Mouse (Mus musculus) 416B (cell line): ENCODE measurements around the gene Pcsk5.

Experiments
- DNase-seq: peaks from one replicate; pipeline ENCODE4 v3.0.0; 2011; ENCODE audit warnings: low read depth

Gene Pcsk5

DNA sequence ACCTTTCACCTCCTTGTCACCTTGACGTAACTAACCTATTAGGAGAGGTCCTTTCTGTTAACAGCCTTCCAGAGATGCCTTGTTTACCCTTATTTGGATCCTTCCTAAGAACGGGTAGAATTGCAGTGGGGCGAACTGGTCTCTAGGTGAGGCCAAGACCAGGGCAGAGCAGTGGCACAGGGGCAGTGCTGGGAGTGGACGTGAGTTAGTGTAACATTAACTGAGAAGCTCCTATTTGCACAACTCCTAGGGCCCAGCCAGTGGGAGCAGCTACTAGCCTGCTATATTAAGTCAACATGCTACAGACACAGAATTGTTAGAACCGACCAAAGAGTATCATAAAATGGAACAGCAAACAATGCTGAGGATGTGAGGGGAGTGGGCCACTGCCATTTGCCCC, 30.8 kb downstream of the Pcsk5 start:
- DNase-seq = no peak

GRCm38 (mm10) chr19:17800798-17801197, 36.6 kb downstream of the Pcsk5 start:
- DNase-seq = no peak

GRCm38 (mm10) chr19:17799419-17800185, 37.8 kb downstream of the Pcsk5 start:
- DNase-seq = no peak

DNA sequence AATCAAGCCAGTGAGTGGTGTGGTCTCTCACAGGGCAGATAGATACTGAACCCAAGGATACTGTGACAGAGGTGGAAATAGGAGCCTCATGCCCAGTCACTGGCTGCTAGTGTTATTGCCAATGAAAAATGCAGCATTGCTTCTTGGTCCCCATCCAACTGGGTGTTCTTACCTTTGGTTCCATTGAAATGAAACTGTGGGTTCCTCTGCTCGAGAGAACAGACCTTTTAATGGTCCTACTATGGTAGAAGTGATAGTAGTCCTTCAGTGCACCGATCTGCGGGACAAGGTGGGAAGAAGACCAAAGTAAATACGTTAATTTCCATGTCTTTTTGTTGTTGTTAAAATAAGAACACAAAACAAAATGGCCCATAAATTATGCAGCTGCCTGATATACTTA, 44.0 kb downstream of the Pcsk5 start:
- DNase-seq = no peak

- DNase-seq = no peak
Observed at GRCm38 (mm10) chr19:17791485-17792052, 45.9 kb downstream of the Pcsk5 start.

- DNase-seq = no peak
Observed at GRCm38 (mm10) chr19:17788617-17789317, 48.7 kb downstream of the Pcsk5 start.

- DNase-seq = no peak
Observed at GRCm38 (mm10) chr19:17786744-17787143, 50.7 kb downstream of the Pcsk5 start.

- DNase-seq = no peak
Observed at GRCm38 (mm10) chr19:17784401-17785192, 52.8 kb downstream of the Pcsk5 start.

DNA sequence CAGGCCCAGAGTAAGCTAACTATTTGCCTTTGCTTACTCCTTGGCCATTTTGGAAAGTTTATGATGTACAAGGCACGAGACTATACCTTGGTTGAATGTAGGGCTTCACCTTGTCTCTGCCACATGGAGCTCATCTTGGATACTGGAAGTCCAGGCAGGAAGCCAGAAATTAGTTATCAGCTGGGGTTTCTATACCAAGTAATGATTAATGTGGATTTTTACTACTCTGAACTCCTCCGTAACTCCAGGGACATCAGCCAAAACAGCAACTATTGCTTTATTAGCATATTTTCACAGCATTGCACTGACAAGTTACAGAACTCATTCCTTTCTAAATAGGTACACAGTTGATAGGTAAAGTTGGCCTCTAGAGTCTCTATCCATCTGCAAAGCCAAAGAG, 54.2 kb downstream of the Pcsk5 start:
- no peak for DNase-seq

DNA sequence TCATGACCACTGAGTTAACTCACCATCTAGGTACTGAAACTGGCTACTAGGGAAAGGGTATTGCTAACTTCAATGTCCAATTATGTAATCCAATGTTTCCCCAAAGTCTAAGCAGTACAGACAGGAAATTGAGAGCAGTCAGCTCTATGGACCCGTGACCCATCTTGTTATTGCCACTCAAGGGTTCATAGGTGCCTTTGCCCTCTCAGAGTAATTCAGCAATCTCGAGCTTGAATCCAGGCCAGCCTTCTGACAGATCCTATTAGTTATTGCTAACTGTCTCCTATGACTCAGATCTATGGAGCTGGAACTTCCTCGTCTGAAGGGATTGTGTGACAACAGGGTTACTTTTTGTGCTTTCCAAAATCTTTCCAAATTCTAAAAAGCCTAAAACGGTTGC, 56.1 kb downstream of the Pcsk5 start:
- no peak for DNase-seq

- DNase-seq = no peak
Observed at GRCm38 (mm10) chr19:17775943-17776342, 61.5 kb downstream of the Pcsk5 start.

- DNase-seq = no peak
Observed at GRCm38 (mm10) chr19:17775097-17775496, 62.3 kb downstream of the Pcsk5 start.

- no peak for DNase-seq
Observed at GRCm38 (mm10) chr19:17774061-17774460, 63.4 kb downstream of the Pcsk5 start.

DNA sequence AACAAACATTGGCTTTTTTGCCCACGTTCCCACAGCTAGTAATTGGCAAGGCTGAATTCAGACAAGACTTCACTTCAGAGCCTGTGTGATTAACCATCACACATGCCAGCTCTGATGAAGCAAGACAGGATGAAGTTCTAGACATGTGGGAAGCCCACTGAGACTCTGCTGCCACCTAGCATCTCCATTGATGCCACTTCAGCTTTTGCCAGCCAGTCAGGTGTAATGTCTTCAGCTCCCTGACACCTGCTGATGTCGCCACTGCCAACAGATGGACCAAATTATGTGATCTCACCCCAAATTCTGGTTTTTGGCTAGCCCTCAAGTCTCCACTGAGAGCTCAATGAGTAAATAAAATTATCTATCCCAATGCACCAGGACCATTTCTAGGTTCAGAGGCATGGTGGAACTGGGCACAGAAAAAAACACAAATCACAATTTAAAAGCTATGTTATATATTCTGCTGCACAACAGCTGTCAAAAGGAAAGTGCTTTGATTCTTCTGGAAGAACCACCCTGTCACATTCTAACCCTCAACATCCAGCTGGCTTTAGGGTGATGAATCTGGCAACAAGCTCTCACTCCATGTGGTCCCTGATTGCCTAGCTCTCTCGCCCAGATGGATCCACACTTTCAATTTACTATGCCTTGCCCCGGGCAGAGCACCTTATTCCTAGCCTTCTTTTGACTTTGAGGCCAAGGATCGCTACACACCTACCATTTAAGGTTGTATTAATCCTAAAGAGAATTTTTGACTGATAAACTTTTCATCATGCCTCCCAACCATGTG, 67.6 kb downstream of the Pcsk5 start:
- peak; percentile 4 for DNase-seq

GRCm38 (mm10) chr19:17765001-17765400, 72.4 kb downstream of the Pcsk5 start:
- no peak for DNase-seq

GRCm38 (mm10) chr19:17762740-17763139, 74.7 kb downstream of the Pcsk5 start:
- no peak for DNase-seq

DNA sequence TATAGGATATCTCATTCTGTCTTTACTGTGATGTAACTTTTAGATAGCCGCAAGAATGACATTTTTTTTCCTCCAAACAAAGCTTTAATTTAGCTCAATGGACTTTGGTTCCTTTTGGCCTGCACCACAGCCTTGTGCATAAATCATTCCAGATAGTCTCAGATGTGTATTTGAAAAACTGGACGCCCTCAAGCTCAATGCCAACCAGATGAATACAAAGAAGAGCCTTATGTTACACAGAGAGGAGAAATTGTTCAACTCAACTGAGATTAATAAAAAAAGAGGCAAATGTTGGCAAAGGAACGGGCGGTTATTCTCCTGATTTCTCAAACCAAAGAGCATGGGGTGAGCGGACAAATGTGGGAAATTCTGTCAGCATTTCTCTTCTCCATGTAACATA, 75.8 kb downstream of the Pcsk5 start:
- DNase-seq = no peak

DNA sequence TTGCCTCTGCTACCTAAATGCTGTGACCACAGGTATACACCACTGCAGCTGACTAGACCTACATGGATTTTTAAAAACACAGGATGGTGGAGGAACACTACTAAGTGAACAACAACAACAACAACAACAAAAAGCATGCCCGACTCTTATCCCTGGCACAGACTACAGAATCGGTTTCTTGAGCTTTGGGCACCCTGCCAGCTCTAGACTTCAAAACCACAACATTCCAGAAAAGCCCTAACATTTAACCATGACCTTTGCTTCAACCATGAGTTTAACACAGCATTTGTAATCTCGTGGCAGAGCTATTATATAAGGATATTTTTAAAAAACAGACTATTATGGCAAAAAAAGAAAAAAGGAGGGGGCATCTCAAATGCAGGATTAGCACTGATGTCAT, 84.6 kb downstream of the Pcsk5 start:
- no peak for DNase-seq

- no peak for DNase-seq
Observed at GRCm38 (mm10) chr19:17748331-17748730, 89.1 kb downstream of the Pcsk5 start.

- no peak for DNase-seq
Observed at GRCm38 (mm10) chr19:17745380-17745779, 92.1 kb downstream of the Pcsk5 start.

- no peak for DNase-seq
Observed at GRCm38 (mm10) chr19:17744474-17745069, 92.9 kb downstream of the Pcsk5 start.
